Mouse (Mus musculus) MEL (cell line): ENCODE measurements around the gene Nrtn.

Experiments used
- CHD1 ChIP-seq: IDR thresholded peaks from 2 replicates; pipeline ENCODE4 v1.6.1; 2012; ENCODE audit warnings: low read depth, mild to moderate bottlenecking, inconsistent platforms, low read length, improper control_type of control experiment
- CTCF ChIP-seq, 3 experiments: IDR thresholded peaks in 2 of 3; conservative IDR thresholded peaks in 1 of 3; 2 replicates each; pipeline ENCODE4 v1.5.1; 2011 to 2012; ENCODE audit warnings: low read length in 3 of 3, low read depth in 2 of 3, mild to moderate bottlenecking in 2 of 3, improper control_type of control experiment in 1 of 3, inconsistent platforms in 1 of 3, mixed read lengths in 1 of 3, moderate library complexity in 1 of 3; ENCODE audit not compliant: control insufficient read depth in 1 of 3, insufficient read depth in 1 of 3, poor library complexity in 1 of 3, severe bottlenecking in 1 of 3
- ELF1 ChIP-seq: IDR thresholded peaks from 2 replicates; pipeline ENCODE4 v1.6.1; 2014; ENCODE audit warnings: low read depth, mild to moderate bottlenecking, inconsistent platforms, low read length, improper control_type of control experiment, moderate library complexity
- EP300 ChIP-seq, 2 experiments: IDR thresholded peaks; 2 replicates each; pipeline ENCODE4 v1.6.1; 2011; ENCODE audit warnings: improper control_type of control experiment in 2 of 2, low read length in 2 of 2, low read depth in 1 of 2, mild to moderate bottlenecking in 1 of 2
- GATA1 ChIP-seq: IDR thresholded peaks from 2 replicates; pipeline ENCODE4 v1.6.1; 2011; ENCODE audit warnings: low read depth, low read length, improper control_type of control experiment
- HCFC1 ChIP-seq: IDR thresholded peaks from 2 replicates; pipeline ENCODE4 v1.6.1; 2012; ENCODE audit warnings: low read depth, mild to moderate bottlenecking, inconsistent platforms, low read length, improper control_type of control experiment, moderate library complexity
- JUND ChIP-seq: IDR thresholded peaks from 2 replicates; pipeline ENCODE4 v1.6.1; 2011; ENCODE audit warnings: low read depth, mild to moderate bottlenecking, improper control_type of control experiment, low read length
- MEF2A ChIP-seq: IDR thresholded peaks from 2 replicates; pipeline ENCODE4 v1.6.1; 2014; ENCODE audit warnings: low read depth, mild to moderate bottlenecking, inconsistent platforms, low read length, improper control_type of control experiment; ENCODE audit not compliant: poor library complexity, insufficient replicate concordance, severe bottlenecking; ENCODE audit errors: extremely low read depth
- NRF1 ChIP-seq: IDR thresholded peaks from 2 replicates; pipeline ENCODE4 v1.6.1; 2014; ENCODE audit warnings: low read depth, mild to moderate bottlenecking, inconsistent platforms, low read length, improper control_type of control experiment, moderate library complexity; ENCODE audit not compliant: poor library complexity, insufficient read depth, severe bottlenecking
- POLR2A ChIP-seq, 2 experiments: IDR thresholded peaks; 2 replicates each; pipeline ENCODE4 v1.6.1; 2011 to 2012; ENCODE audit warnings: low read length in 2 of 2, mild to moderate bottlenecking in 2 of 2, control low read depth in 1 of 2, improper control_type of control experiment in 1 of 2, low read depth in 1 of 2, moderate library complexity in 1 of 2; ENCODE audit not compliant: control insufficient read depth in 1 of 2, insufficient read depth in 1 of 2, poor library complexity in 1 of 2
- TCF12 ChIP-seq: IDR thresholded peaks from 2 replicates; pipeline ENCODE4 v1.6.1; 2014; ENCODE audit warnings: low read depth, mild to moderate bottlenecking, inconsistent platforms, low read length, improper control_type of control experiment, moderate library complexity
- ZC3H11A ChIP-seq: IDR thresholded peaks from 2 replicates; pipeline ENCODE4 v1.6.1; 2012; ENCODE audit warnings: low read depth, mild to moderate bottlenecking, inconsistent platforms, low read length, improper control_type of control experiment
- ZNF384 ChIP-seq: IDR thresholded peaks from 2 replicates; pipeline ENCODE4 v1.6.1; 2012; ENCODE audit warnings: low read depth, mild to moderate bottlenecking, inconsistent platforms, low read length, improper control_type of control experiment

DNA sequence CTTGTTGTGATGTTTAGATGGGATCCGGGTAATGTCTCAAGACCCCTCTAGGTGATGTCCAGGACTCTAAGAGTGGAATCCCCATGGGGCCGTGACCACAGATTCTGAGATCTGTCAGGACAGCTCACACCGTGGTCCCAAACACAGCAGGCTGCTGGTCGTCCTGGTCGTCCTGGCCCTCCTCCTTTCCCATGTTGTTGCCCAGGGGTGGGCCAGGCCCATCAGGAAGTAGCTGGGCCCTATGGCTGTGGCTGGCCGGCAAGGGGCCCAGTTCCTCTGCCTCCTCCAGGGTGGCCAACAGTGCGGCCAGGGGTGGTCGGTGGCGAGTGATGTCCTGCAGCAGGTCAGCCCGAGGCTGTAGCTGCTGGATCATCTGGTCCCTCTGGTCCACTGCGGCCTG, 42.0 kb downstream of the Nrtn start:
- TF ChIP-seq ZNF384: no peak
- TF ChIP-seq CTCF (IDR thresholded peaks at IDR 0.05 in 2 of 3, conservative IDR thresholded peaks at IDR 0.05 in 1 of 3; ENCODE audit: control insufficient read depth in 1 of 3, insufficient read depth in 1 of 3, low read depth in 2 of 3, low read length in 3 of 3, poor library complexity in 1 of 3, severe bottlenecking in 1 of 3): no peak
- TF ChIP-seq POLR2A (IDR thresholded peaks at IDR 0.05; ENCODE audit: control insufficient read depth in 1 of 2, insufficient read depth in 1 of 2, low read depth in 1 of 2, low read length in 2 of 2, poor library complexity in 1 of 2): no peak
- TF ChIP-seq CHD1: no peak
- no peak for TF ChIP-seq ELF1
- no peak for TF ChIP-seq MEF2A
- TF ChIP-seq EP300 (IDR thresholded peaks at IDR 0.05; ENCODE audit: low read depth in 1 of 2, low read length in 2 of 2): no peak
- TF ChIP-seq GATA1: no peak
- no peak for TF ChIP-seq JUND
- no peak for TF ChIP-seq NRF1
- TF ChIP-seq HCFC1: no peak
- TF ChIP-seq TCF12: no peak
- TF ChIP-seq ZC3H11A: no peak
